Mouse (Mus musculus): ENCODE measurements around the gene Gm20388.
"Not testable (repeated sequence)": the region's sequence is repeated elsewhere in the genome, so short reads cannot be mapped to it uniquely, and the experiment has no call there.

Gene Gm20388

DNA sequence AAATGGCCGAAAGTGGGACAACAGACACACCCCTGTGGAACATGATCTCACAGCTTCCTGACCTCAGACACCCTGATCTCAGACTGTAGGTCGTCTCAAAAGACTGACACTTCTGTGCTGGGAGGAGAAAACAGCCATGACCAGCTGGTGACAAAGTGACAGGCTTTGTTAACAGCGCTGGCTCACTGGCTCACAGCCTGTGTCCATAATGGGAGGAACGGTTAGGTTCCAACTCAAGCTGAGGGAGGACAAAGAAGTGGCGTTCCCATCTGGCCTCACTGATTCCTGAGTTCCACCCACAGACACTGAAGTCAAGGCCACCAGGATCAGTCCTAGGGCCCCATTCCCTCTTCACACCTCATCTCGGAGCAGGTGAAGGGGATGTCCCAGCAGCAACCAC is 1527.5 kb downstream of the Gm20388 start:
- peak; percentile 74 for DNase-seq

- DNase-seq, result peak; percentile 64
These were observed 1528.7 kb downstream of the Gm20388 start for GRCm38 (mm10) chr8:121439351-121439750.

GRCm38 (mm10) chr8:121443361-121443760 is 1532.7 kb downstream of the Gm20388 start:
- DNase-seq, result no peak

- not testable (repeated sequence) for DNase-seq
These were observed 1533.9 kb downstream of the Gm20388 start for GRCm38 (mm10) chr8:121444521-121444920.

- no peak for DNase-seq
These were observed 1534.4 kb downstream of the Gm20388 start for GRCm38 (mm10) chr8:121445027-121445471.

DNA sequence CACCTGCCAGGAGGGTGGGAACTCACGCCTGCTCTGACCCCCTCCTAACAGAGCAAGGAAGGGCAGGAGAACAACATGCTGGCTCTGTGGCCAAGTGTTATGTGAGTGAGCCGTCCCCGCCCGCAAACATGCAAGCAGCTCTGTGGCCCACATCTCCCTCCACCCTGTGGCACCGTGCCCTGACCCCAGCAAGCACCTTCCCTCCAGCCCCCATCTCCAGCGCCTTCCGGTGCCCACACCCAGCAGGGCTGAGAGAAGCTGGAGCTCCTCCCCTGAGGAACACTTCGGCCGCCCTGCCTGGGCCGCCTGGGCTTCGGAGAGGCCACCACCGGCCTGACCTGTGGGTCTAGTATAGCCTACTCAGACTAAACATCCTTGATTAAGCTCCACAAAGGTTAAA is 1535.5 kb downstream of the Gm20388 start:
- no peak for DNase-seq

GRCm38 (mm10) chr8:121446862-121447261 is 1536.2 kb downstream of the Gm20388 start:
- no peak for DNase-seq

- DNase-seq, result no peak
These were observed 1539.6 kb downstream of the Gm20388 start for GRCm38 (mm10) chr8:121450211-121450610.

DNA sequence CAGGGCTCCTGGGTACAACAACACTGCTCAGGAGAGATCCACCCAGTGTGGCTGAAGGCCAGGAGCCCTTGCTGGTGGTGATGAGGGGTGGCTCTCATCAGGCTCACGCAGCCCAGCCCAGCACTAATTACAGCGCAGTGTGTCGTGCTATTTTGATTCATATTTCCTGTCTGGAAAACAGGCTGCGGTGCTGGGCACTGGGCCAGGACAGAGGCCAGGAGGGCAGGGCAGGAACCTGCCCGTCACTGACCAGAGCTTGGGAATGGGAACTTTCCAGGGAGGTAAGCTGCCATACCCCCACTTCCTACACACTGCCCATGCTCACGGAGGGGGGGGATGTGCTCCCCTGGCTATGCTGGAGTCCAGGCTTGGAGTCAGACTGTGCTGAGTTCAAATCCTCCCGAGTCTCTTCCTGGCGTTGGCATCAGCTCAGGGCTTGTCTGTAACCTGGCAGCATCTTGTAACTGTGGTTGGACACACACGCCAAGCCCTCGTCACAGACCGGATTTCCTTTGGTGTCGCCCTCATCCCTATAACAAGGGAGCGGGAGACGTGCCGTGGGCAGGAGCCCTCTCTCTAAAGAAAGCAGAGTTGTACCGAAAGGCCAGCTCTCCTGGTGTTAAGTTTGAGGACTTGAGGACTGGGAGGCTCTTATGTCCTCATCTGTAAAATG is 1540.9 kb downstream of the Gm20388 start:
- no peak for DNase-seq

GRCm38 (mm10) chr8:121454737-121455136 is 1544.1 kb downstream of the Gm20388 start:
- DNase-seq, result no peak

- no peak for DNase-seq
These were observed 1550.6 kb downstream of the Gm20388 start for GRCm38 (mm10) chr8:121461192-121461591.

DNA sequence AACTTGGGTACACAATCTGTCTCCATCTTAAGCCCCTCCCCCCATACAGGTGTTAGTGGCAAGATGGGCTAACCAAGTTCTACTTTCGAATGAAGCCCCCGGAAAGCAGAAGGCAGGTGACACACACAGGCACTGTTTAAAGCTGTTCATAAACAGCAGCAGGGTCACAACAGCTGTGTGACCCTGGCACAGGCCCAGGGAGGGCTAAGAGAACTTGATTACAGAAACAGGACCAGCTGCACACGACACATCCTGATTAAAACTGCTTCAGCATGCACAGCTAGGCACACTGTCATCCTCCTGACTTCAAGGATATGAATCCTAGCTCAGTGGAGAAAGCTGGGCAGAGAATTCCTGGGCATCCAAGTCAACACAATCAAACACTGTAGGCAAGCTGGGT is 1551.5 kb downstream of the Gm20388 start:
- no peak for DNase-seq

DNA sequence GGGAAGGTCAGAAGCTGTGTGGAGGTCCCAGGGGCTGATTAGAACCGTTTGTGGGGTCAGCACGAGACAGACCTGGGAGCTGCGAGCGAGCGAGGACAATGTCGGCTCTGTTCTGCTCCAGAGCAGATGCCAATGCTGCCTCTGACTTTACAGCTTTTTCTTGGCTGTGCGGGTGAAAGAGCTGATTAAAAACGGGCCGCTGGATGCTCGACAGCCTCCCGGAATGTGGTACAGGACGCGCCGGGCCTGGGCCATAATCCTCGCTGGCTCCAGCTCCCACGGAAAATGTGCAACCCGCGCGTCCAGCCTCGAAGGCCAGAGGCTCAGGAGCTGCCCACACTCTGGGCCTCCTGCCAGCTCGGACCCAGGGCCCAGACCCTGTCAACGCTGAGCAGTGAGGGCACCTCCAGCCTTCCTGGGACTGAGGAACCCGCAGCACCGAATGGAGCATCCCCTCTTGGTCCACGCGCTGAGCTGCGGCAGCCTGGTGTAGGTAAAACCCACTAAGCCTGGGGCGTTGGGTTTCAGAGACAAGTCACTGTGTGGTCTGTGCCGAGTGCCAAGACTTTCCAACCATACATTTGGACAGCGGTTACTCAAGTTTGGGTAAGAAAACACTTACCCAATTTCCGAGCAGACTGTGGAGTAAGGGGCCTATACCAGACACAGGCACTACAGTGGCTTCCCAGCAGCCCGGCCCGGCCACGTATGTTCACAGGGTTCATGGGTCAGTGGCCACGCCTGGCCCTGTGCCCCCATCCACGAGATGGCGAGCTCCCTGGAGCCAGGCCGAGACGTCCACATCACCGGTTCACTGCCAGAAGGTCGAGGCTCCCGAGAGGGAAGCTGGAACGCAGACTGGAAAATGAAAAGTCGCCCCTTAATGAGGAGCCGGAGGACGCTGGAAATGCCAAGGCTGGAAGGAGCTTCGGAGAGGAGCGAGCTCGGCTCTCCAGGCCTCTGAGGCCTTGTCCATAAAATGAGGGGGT is 1557.7 kb downstream of the Gm20388 start:
- no peak for DNase-seq

DNA sequence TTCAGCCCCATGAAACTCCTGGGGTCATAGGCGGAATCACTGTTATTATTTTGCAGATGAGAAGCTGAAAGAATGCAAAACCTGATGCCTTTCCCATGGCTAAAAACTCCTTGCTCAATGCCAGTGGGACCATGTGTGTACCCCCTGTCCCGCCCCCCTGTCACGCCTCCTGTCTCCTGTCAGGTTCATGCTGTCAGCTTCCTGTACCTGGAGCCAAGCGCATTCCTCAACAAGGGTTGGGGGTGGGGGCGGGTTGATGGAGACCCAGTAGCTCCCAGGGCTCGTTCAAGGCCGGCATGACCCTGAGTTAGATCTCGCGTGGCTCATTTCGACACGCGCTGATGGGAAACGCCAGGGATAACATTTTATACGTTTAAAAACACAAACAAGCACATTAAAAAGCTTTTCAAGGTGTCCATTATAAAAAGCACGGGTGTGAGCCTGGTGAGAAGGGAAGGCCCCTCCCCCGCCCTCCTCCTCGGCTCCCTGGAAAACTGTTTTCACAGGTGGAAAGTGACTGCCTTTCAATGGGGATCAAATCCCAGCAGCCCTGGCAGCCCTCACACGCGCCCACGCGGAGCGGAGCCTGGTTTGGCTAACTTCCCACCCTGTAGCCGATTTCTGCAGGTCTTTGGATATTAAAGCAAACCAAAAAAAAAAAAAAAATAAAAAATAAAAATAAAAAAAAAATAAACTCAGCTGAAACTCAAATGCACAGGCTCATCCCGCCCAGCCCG is 1563.7 kb downstream of the Gm20388 start:
- DNase-seq, result no peak

- DNase-seq, result no peak
These were observed 1564.2 kb downstream of the Gm20388 start for GRCm38 (mm10) chr8:121474898-121475284.

DNA sequence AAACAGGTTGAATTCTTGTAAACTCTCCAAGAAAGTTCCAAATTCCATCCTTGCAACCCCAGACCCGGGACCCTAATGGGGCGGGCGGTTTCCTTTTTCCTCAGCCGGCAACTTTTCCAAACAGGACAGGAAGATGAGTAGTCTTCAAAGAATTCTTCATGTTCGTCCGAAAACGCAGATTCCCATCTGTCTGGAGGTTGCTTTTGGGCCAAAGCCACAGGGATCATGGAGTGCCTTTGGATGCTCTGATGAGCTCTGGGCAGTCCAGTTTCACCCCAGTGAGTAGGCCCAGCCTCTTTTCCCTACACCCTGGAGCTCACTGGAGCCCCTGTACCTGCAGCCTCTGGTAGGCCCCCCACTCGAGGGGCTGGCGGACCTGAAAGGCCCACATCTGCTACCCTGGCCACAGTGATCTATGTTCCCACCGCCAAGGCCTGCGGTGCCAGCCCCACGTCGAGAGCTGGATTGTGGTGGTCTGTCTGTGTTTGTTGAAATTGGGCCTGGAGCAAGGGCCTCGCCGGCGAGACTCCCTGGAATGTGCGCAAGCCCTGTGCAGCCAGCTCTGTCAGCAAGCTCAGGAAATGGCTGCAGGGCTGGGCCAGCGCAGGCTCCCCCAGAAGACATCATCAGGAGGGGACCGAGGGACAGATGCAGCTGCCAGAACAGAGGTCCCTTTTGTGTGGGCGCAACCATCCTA is 1567.4 kb downstream of the Gm20388 start:
- no peak for DNase-seq

GRCm38 (mm10) chr8:121479144-121479543 is 1568.5 kb downstream of the Gm20388 start:
- DNase-seq, result no peak

GRCm38 (mm10) chr8:121480411-121481031 is 1569.9 kb downstream of the Gm20388 start:
- no peak for DNase-seq

- no peak for DNase-seq
These were observed 1573.6 kb downstream of the Gm20388 start for GRCm38 (mm10) chr8:121484072-121484782.

GRCm38 (mm10) chr8:121491633-121492032 is 1581.0 kb downstream of the Gm20388 start:
- DNase-seq, result no peak

- DNase-seq, result no peak
These were observed 1587.0 kb downstream of the Gm20388 start for GRCm38 (mm10) chr8:121497621-121498020.
